Mouse (Mus musculus) small intestine, adult 2 months (tissue): Measurements from ENCODE around the gene Tex35. TPM values are rescaled to one million over a fixed set of nuclear protein-coding genes. Genes with fewer than 3 reads are reported as not detected.

Source experiments
- H3K27ac ChIP-seq: fragments of 200-500 bp; 2 replicates; pipeline ENCODE4 v1.5.1; 2012; ENCODE audit warnings: low read depth, low read length, control low read depth, inconsistent platforms; ENCODE audit not compliant: insufficient read depth
- H3K27me3 ChIP-seq: fragments of 200-500 bp; 2 replicates; pipeline ENCODE4 v1.6.1; 2012; ENCODE audit warnings: mild to moderate bottlenecking, moderate library complexity, low read length, inconsistent platforms; ENCODE audit not compliant: control insufficient read depth, insufficient read depth
- H3K36me3 ChIP-seq: fragments of 200-500 bp; 2 replicates; pipeline ENCODE4 v1.6.1; 2012; ENCODE audit warnings: mild to moderate bottlenecking, low read length, control low read depth, inconsistent platforms; ENCODE audit not compliant: control insufficient read depth, insufficient read depth
- H3K4me1 ChIP-seq: fragments of 200-500 bp; 2 replicates; pipeline ENCODE4 v1.6.1; 2012; ENCODE audit warnings: low read length, inconsistent platforms, mixed read lengths; ENCODE audit not compliant: control insufficient read depth, insufficient read depth, insufficient read length
- H3K4me3 ChIP-seq: fragments of 200-500 bp; 2 replicates; pipeline ENCODE4 v1.5.1; 2012; ENCODE audit warnings: low read depth, mild to moderate bottlenecking, control low read depth, inconsistent platforms, low read length, moderate library complexity
- CTCF ChIP-seq: fragments of 200-500 bp; IDR thresholded peaks from 2 replicates; pipeline ENCODE4 v1.5.1; 2012; ENCODE audit warnings: low read depth, mild to moderate bottlenecking, control low read depth, inconsistent platforms, low read length, moderate library complexity, mixed read lengths; ENCODE audit not compliant: insufficient replicate concordance, insufficient read length; ENCODE audit errors: extremely low read depth
- POLR2A ChIP-seq: fragments of 200-500 bp; IDR thresholded peaks from 2 replicates; pipeline ENCODE4 v1.6.1; 2012; ENCODE audit warnings: low read depth, mild to moderate bottlenecking, control low read depth, inconsistent platforms, low read length, moderate library complexity
- WGBS: fragments of 180-500 bp; shearing (Covaris S2); methylation state at CpG from one replicate; pipeline ENCODE4 v1.1.7; 2018; 5-methylcytosine and 5-hydroxymethylcytosine counted together
- polyA plus RNA-seq: library from polyadenylated mRNA; depleted of rRNA; stranded (reverse); fragments of >200 nt; gene quantifications from 2 replicates; pipeline ENCODE4 v1.2.3, GENCODE M21; 2012

Gene Tex35
- polyA plus RNA-seq, 1 experiment, result not detected

DNA sequence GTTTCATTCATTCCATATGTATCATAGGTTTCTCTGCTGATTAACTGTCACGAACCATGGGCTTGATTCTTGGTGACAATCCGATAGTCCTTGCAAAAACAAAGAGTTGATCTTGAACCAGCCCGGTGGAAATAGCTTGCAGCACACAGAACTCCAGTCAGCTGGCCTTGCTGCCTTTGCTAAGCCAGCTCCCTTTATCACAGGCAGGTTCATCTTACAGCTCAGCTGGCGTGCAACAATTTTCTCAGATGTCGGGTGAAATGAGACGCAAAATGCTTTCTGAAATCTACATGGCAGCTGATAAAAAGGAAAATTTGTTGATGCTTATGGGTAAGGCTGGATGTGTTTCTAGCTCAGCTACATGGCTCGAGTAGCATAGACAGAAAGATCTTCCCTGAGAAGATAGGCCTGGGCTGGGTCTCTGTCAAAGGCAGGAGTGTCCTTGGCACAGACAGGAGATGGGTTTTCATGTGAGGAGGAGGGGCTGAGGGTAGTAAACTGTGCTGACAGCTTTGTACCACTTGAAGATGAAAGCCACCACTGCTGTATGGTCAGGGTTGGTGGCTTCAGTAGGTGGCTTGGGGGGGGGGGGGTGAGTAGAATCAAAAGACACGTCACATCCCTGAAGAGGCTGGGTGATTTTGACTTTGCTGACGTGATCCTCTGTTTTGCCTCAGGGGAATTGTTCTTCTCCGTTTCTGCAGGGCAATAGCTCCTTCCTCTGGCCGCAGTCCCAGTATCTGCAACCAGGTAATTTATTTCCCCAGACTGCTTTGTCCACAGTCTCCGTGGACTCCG is 45.0 kb downstream of the Tex35 start:
- no peak for TF ChIP-seq CTCF
- TF ChIP-seq POLR2A, result no peak
- H3K36me3 ChIP-seq, result no peaks in the 10 kb centered on the region
- 73% methylated on average over 13 of the region's 13 CpGs for WGBS
- H3K27me3 ChIP-seq, result no peaks in the 10 kb centered on the region
- no peak overlapping the region for H3K4me3 ChIP-seq
- H3K4me1 ChIP-seq, result no peaks in the 10 kb centered on the region; the same call in 1 of the 2 replicates
- 0 out of 2 replicates have a peak overlapping the region, but pooled peaks have one; percentile 0 for H3K27ac ChIP-seq

DNA sequence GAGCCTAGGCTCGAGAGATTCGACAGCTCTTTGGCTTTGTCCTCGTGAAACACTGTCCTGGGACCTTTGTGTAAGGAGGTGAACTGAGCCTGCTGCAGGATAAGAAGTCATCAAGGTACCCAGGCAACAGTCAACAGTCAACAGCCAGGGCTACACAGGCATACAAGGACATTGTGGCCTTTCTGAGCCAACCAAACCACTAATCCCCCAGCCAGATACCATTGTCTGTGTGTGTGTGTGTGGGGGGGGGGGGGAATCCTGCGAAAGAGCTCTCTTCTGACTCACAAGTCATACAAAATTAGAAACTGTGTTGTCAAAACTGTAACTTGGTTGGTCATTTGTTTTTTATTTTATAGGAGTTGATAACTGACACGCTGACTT is 46.0 kb downstream of the Tex35 start:
- Histone ChIP-seq H3K36me3 (no peaks in the 10 kb centered on the region), H3K27ac (no peak overlapping the region), H3K4me1 (no peaks in the 10 kb centered on the region; the same call in 1 of the 2 replicates), H3K27me3 (no peaks in the 10 kb centered on the region), H3K4me3 (no peak overlapping the region)
- TF ChIP-seq CTCF, result no peak
- no peak for TF ChIP-seq POLR2A
- WGBS, result 75% methylated on average over 5 of the region's 5 CpGs

DNA sequence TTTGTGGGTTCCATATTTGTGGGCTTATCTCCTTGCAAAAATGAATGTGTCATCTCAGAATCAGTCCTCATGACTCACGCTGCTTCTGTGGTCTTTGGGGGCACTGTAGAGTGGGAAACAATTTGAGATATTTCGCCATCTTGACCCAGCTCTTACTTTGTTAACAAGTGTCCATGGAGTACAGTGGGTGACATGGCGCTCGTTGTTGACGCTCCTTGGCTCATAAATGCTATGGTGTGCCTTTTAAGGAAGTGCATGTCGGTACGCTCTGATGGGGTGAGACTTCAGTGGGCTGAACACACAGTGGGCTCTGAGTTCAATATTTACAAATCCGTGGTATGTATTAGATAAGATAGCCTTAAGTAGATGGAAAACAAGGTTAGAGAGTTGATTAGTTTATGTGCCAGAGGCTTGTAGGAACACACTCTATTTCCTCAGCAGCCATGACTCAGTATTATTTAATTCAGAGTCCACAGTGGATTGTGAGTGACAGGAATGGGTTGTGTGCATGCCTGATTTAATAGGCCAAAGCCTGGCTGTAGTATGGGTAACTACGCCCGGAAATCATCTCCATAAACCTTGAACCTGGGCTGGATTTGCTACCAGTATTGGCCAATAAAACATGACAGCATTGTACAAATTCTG is 46.6 kb downstream of the Tex35 start:
- 78% methylated on average over 10 of the region's 10 CpGs for WGBS
- Histone ChIP-seq H3K27ac (no peak overlapping the region), H3K4me1 (no peaks in the 10 kb centered on the region; the same call in 1 of the 2 replicates), H3K36me3 (no peaks in the 10 kb centered on the region), H3K27me3 (no peaks in the 10 kb centered on the region), H3K4me3 (no peak overlapping the region)
- TF ChIP-seq POLR2A, result no peak
- no peak for TF ChIP-seq CTCF

DNA sequence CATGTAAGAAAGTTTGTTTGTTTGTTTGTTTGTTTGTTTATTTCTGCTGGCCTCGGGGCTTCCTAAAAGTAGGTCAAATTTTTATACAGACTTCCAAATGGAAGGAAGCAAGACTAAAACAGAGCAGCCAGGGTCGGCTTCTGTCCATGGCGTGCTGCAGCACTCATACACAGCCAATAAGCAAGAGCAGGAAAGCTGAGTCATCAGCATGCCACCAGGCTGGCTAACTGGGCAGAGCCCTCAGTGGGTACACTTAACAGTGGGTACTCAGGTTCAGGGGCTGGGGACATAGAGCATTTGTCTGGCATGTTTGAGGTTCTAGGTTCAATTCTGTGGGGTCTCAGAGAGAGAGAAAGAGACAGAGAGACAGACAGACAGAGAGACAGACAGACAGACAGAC is 47.3 kb downstream of the Tex35 start:
- TF ChIP-seq POLR2A (no peak), CTCF (no peak)
- WGBS, result 60% methylated on average over 3 of the region's 3 CpGs
- Histone ChIP-seq H3K4me3 (no peak overlapping the region), H3K27ac (no peak overlapping the region), H3K36me3 (no peaks in the 10 kb centered on the region), H3K4me1 (no peaks in the 10 kb centered on the region; the same call in 1 of the 2 replicates), H3K27me3 (no peaks in the 10 kb centered on the region)

DNA sequence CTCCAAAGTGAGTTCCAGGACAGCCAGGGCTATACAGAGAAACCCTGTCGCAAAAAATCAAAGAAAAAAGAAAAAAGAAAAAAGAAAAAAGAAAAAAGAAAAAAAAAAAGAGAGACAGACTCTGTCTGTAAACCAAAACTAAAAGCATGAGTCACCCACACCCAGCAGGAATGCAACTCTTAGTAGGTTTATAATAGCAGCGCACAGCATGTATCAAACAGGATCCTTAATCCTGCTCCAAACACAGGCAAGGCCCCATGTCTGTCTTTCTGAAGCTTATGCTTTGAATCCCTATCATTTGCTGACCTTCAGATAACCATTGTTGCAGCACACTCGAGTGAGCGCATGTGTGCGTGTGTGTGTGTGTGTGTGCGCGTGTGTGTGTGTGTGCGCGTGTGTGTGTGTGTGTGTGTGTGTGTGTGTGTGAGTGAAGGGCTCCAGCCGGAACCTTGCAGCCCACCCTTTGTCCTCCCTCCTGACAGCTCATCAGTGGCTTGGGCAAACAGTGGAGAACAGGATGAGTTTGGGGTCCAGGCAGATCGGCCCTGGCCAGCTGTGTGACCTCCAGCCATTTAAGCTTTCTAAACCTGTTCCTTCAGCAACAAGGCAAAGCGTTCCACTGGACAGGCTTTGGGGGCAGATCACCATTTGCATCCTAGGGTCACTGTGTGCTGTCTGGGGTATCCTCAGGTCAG is 47.9 kb downstream of the Tex35 start:
- TF ChIP-seq POLR2A (no peak), CTCF (no peak)
- no peaks in the 10 kb centered on the region for H3K36me3 ChIP-seq
- no peak overlapping the region for H3K27ac ChIP-seq
- 81% methylated on average over 12 of the region's 12 CpGs for WGBS
- H3K27me3 ChIP-seq, result no peaks in the 10 kb centered on the region
- H3K4me3 ChIP-seq, result no peak overlapping the region
- H3K4me1 ChIP-seq, result no peaks in the 10 kb centered on the region; the same call in 1 of the 2 replicates

DNA sequence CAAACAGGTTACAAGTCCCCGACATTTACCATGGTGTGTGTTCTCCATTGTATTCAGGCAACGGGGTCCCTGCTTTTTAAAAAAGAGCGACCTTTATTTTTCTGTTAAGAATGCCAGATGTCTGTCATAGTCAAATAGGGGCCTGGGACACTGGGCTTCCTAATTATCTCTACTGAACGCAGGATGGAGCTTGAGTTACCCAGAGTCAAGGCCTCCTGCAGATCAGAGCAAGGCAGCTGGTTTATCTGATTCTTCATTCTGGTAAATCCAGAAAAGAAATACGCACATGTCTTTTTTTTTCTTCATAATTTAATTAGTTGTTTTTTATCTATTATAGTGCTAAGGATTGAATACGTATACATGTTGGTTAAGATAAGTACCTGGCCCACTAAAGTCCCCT is 52.6 kb downstream of the Tex35 start:
- TF ChIP-seq POLR2A (no peak), CTCF (no peak)

DNA sequence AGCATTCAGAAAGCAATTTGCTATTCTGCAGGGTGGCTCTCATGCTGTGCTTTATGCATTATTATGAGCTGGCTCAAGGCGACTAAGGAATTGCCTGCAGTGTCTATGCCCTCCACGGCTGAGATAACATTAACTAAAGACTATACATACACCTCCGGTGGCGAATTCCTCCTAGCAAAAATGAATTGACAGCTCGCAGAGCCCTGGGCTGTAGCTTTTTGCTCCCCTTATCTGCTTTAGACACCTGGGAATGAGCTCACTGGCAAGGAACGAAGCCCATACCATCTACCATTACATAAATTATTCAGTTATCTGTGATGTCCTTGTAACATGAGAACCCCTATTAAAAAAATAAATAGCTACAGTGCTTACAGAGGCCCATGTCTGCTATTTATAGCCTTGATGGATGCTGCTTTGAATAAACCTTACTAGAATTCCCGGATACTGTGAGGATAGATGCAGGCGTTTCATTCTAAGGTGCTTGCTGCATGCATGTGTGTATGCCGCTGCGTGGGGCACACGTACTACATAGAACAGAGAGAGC is 53.1 kb downstream of the Tex35 start:
- 59% methylated on average over 11 of the region's 11 CpGs for WGBS
- Histone ChIP-seq H3K27ac (no peak overlapping the region), H3K4me3 (no peak overlapping the region)

More for the DNA sequence above, 52.6 kb downstream of the Tex35 start:
- no peak overlapping the region for H3K4me3 ChIP-seq
- no peaks in the 10 kb centered on the region for H3K36me3 ChIP-seq
- H3K27ac ChIP-seq, result no peak overlapping the region
- 84% methylated on average over 6 of the region's 6 CpGs for WGBS
- no peaks in the 10 kb centered on the region for H3K4me1 ChIP-seq
- no peaks in the 10 kb centered on the region for H3K27me3 ChIP-seq

More for the DNA sequence above, 53.1 kb downstream of the Tex35 start:
- no peaks in the 10 kb centered on the region for H3K27me3 ChIP-seq
- no peaks in the 10 kb centered on the region for H3K4me1 ChIP-seq
- H3K36me3 ChIP-seq, result no peaks in the 10 kb centered on the region
- TF ChIP-seq CTCF, result no peak
- TF ChIP-seq POLR2A, result no peak
